Mouse (Mus musculus) embryonic fibroblast, embryonic 13.5 days (primary cell): ENCODE data around the gene Lce1g. TPM values are rescaled to one million over a fixed set of nuclear protein-coding genes. Genes with fewer than 3 reads are reported as not detected.

Experiments used
- H3K27ac ChIP-seq: 2 replicates; pipeline ENCODE4 v1.5.1; 2012; ENCODE audit warnings: low read length, control low read depth, inconsistent platforms; ENCODE audit not compliant: insufficient read depth
- H3K4me1 ChIP-seq: 2 replicates; pipeline ENCODE4 v1.6.1; 2011; ENCODE audit warnings: low read length; ENCODE audit not compliant: control insufficient read depth, insufficient read depth
- H3K4me3 ChIP-seq: 2 replicates; pipeline ENCODE4 v1.5.1; 2011; ENCODE audit warnings: mild to moderate bottlenecking, control low read depth, low read length; ENCODE audit not compliant: insufficient read depth
- CTCF ChIP-seq: IDR thresholded peaks from 2 replicates; pipeline ENCODE4 v1.5.1; 2011; ENCODE audit warnings: mild to moderate bottlenecking, control low read depth, low read length, moderate library complexity, borderline replicate concordance; ENCODE audit not compliant: insufficient read depth
- POLR2A ChIP-seq: IDR thresholded peaks from 2 replicates; pipeline ENCODE4 v1.6.1; 2011; ENCODE audit warnings: low read depth, mild to moderate bottlenecking, control low read depth, low read length, moderate library complexity
- polyA plus RNA-seq: library from polyadenylated mRNA; stranded (reverse); fragments of >200 nt; gene quantifications from 2 replicates; pipeline ENCODE4 v1.2.4, GENCODE M21; 2011; ENCODE audit warnings: low read depth; ENCODE audit not compliant: missing spikeins, insufficient read length

The Lce1g gene
- not detected in 2 replicates for polyA plus RNA-seq

DNA sequence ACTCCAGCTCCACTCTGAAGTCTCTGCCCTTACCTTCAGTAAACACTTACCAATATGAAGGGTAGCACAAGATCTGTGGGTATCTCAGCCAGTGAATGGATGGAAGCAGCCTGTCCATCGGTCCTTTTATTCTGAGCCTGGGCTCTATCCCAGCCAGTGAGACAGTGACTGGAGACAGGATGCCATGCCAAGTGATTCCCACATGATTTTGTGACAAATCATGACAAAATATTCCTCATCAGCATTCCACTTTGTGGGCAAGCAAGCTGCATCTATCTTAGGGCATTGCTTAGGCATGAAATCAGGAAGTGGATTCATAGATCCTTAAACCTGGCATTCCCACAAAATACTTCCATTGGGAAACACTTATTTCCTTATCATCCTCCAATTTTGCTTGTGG, at the start of gene Lce1g:
Lce1g (minus strand) TSS at position 101 of the 400 bp plus-strand sequence.
- Histone ChIP-seq H3K27ac (no peak within 1 kb of the TSS), H3K4me1 (no peaks in the 10 kb centered on the region), H3K4me3 (no peak within 1 kb of the TSS)
- TF ChIP-seq POLR2A = no peak
- TF ChIP-seq CTCF = no peak

DNA sequence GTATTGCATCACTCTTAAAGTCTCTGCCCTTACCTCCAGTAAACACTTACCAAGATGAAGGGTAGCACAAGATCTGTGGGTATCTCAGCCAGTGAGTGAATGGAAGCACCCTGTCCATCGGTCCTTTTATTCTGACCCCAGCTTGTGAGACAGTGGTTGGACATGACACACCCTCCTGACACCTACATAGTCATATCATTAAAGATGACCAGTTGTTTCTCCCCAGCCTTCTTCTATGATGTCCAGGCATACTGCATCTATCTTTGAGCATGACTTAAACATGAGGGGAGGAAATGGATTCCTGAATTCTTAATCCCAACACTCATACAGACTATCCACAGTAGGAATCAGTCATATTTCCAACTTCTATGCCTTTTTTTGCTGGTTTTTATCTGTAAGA, 38.3 kb upstream of the Lce1g start, which contains the start of gene Lce1j:
Lce1j (minus strand) TSS at position 101 of the 400 bp plus-strand sequence.
- TF ChIP-seq CTCF = no peak
- no peak for TF ChIP-seq POLR2A
- Histone ChIP-seq H3K4me3 (no peak within 1 kb of the TSS), H3K27ac (no peak within 1 kb of the TSS), H3K4me1 (no peaks in the 10 kb centered on the region)

DNA sequence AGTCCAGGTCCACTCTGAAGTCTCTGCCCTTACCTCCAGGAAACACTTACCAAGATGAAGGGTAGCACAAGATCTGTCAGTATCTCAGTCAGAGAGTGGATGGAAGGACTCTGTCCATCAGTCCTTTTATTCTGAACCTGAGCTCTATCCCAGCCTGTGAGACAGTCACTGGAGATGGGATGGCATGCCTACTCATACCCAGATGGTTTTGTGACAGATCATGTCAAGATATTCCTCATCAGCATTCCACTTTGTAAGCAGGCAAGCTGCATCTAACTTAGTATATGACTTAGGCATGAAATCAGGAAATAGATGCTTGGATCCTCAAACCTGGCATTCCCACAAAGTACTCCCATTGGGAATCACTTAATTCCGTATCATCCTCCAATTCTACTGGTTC, 26.7 kb upstream of the Lce1g start, which contains the start of gene Lce1i:
Lce1i (minus strand) TSS at position 101 of the 400 bp plus-strand sequence.
- Histone ChIP-seq H3K4me3 (no peak within 1 kb of the TSS), H3K27ac (no peak within 1 kb of the TSS), H3K4me1 (no peaks in the 10 kb centered on the region)
- TF ChIP-seq POLR2A (no peak), CTCF (no peak)

DNA sequence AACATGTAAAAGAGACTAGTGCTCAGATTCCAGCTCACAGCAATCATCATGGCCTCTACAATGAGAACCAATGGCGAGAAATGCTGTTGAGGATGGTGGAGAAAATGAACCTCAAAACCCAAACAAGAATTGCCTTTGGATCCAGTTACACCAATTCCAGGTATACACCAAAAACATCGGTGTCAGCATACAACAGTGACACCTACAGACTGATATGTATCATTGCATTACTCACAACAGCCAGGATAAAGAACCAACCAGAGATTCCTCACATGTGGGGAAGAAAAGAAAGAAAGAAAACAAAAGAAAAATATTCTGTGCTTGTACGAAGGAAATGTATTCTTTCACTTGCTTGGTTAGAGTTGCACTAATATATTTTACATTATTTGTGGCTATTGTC, 19.4 kb upstream of the Lce1g start:
- Histone ChIP-seq H3K4me3 (no peak overlapping the region), H3K4me1 (no peaks in the 10 kb centered on the region), H3K27ac (no peak overlapping the region)
- TF ChIP-seq POLR2A = no peak
- TF ChIP-seq CTCF = no peak

DNA sequence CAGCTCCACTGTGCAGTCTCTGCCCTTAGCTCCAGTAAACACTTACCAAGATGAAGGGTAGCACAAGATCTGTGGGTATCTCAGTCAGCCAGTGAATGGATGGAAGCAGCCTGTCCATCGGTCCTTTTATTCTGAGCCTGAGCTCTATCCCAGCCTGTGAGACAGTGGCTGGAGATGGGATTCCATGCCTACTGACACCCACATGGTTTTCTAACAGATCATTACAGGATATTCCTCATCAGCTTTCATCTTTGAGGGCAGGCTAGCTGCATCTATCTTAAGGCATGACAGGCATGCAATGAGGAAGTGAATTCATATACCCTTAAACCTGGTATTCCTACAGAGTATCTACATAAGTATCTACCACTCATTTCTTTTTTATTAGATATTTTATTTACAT, 12.8 kb upstream of the Lce1g start, which contains the start of gene Lce1h:
Lce1h (minus strand) TSS at position 101 of the 400 bp plus-strand sequence.
- H3K27ac ChIP-seq = no peak within 1 kb of the TSS
- H3K4me1 ChIP-seq = no peaks in the 10 kb centered on the region
- TF ChIP-seq POLR2A (no peak), CTCF (no peak)
- H3K4me3 ChIP-seq = no peak within 1 kb of the TSS

DNA sequence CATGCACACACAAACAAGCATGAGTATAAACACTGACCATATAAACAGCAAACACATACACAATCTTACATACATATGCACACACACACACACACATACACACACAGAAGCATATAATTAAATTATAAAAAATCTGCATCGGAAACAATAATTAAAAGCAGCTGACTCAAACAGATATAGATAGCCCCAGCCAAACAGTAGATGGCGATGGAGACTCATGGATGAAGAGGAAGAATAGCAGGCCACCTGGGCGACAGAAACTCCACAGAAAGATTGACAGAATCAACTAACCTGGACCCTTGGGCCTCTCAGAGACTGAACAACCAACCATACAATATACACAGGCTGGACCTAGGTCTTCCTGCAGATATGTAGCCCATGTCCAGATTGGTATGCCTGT, 1.1 kb upstream of the Lce1g start:
- no peak overlapping the region for H3K4me3 ChIP-seq
- no peak for TF ChIP-seq POLR2A
- no peaks in the 10 kb centered on the region for H3K4me1 ChIP-seq
- H3K27ac ChIP-seq = no peak overlapping the region

DNA sequence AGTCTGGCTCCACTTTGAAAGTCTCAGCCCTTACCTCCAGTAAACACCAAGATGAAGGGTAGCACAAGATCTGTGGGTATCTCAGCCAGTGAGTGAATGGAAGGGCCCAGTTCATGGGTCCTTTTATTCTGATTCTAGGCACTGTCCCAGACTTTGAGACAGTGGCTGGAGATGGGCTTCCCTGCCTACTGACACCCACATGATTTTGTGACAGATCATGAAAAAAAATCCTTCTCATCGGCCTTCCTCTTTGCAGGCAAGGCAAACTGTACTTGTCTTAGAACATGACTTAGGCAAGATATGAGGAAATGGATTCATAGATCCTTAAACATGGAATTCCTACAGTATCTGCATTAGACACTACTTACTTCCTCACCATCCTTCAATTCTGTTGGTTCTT, 13.1 kb downstream of the Lce1g start, which contains the start of gene Gm38119:
Gm38119 (minus strand) TSS at position 101 of the 400 bp plus-strand sequence.
- Histone ChIP-seq H3K4me3 (no peak within 1 kb of the TSS), H3K27ac (no peak within 1 kb of the TSS), H3K4me1 (no peaks in the 10 kb centered on the region)
- no peak for TF ChIP-seq CTCF

DNA sequence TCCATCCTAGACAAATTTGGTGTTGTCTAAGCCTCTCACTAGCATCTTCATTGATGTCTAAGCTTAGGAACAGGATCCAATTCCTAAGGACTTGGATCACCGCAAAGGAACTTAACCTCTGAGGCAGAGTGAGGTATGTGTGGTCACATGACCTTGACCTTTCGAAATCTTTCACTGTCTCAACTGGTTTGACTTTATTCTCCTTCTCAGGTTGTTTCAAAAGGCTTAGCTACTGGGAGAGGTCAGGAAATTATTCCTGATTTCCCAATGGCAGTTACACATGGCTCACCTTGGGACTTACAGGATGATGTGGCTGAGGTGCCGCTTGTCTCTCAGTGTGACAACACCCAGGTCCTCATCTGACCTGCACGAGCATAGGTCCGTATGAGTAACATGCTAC, 29.5 kb downstream of the Lce1g start:
- Histone ChIP-seq H3K27ac (no peak overlapping the region), H3K4me3 (no peak overlapping the region), H3K4me1 (no peaks in the 10 kb centered on the region)
- TF ChIP-seq CTCF (no peak), POLR2A (no peak)

DNA sequence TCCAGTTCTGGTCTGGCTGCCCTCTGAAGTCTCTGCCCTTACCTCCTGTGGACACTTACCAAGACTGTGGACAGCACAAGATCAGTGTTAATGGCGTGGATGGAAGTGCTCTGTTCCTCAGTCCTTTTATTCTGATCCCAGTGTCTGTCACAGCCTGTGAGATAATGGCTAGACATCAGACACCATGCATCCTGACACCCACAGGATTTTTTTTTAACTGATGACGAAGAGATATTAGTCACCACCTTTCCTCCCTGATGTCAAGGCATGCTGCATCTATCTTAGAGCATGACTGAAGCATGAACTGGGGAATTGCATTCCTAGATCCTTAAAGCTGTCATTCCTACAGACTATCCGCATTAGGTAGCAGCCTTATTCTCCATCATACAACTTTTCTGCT, 31.9 kb downstream of the Lce1g start, which contains the start of gene Lce1f:
Lce1f (minus strand) TSS at position 101 of the 400 bp plus-strand sequence.
- Histone ChIP-seq H3K27ac (no peak within 1 kb of the TSS), H3K4me3 (no peak within 1 kb of the TSS), H3K4me1 (no peaks in the 10 kb centered on the region)
- no peak for TF ChIP-seq CTCF
- no peak for TF ChIP-seq POLR2A

DNA sequence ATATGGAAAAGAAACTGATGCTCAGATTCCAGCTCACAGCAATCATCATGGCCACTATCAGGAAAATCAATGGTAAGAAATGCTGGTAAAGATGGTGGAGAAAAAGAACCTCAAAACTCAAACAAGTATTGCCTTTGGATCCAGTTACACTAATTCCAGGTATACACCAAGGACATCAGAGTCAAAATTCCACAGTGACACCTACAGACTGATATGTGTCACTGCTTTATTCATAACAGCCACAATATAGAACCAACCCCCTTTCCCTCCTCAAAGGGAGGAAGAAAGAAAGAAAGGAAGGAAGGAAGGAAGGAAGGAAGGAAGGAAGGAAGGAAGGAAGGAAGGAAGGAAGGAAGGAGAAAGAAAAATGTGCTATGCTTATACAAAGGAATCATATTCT, 37.0 kb downstream of the Lce1g start:
- TF ChIP-seq CTCF (no peak), POLR2A (no peak)
- H3K27ac ChIP-seq = no peak overlapping the region
- no peak overlapping the region for H3K4me3 ChIP-seq
- H3K4me1 ChIP-seq = no peaks in the 10 kb centered on the region

DNA sequence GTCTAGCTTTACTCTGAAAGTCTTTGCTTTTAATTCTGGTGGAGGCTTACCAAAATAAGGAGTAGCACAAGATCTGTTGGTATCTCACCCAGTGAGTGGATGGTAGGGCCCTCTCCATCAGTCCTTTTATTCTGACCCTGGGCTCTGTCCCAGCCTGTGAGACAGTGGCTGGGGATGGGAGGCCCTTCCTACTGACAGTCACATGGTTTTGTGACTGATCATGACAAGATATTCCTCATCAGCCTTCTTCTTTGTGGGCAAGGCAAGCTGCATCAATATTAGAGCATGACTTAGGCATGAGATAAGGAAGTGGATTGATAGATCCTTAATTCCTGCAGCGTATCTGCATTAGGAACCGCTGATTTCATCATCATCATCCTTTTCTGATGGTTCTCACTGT, 43.2 kb downstream of the Lce1g start, which contains the start of gene Lce1e:
Lce1e (minus strand) TSS at position 101 of the 400 bp plus-strand sequence.
- TF ChIP-seq POLR2A (no peak), CTCF (no peak)
- Histone ChIP-seq H3K4me3 (no peak within 1 kb of the TSS), H3K4me1 (no peaks in the 10 kb centered on the region), H3K27ac (no peak within 1 kb of the TSS)

Other genes with a start within 250 kb of the Lce1g start
- gene 2310046K23Rik, start 217.8 kb downstream of the Lce1g start, polyA plus RNA-seq = not detected in 2 replicates
- 0.25 TPM in 1 of 2 replicates, not detected in the other for gene Ivl, start 178.6 kb downstream of the Lce1g start, polyA plus RNA-seq
- not detected in 2 replicates for gene Smcp, start 163.3 kb downstream of the Lce1g start, polyA plus RNA-seq
- gene 2210017I01Rik, start 144.8 kb downstream of the Lce1g start, polyA plus RNA-seq = not detected in 2 replicates
- gene Lce6a, start 130.7 kb downstream of the Lce1g start, polyA plus RNA-seq = not detected in 2 replicates
- not detected in 2 replicates for gene Lce1a1, start 104.0 kb downstream of the Lce1g start, polyA plus RNA-seq
- not detected in 2 replicates for gene Lce1b, start 95.4 kb downstream of the Lce1g start, polyA plus RNA-seq
- gene Lce1a2, start 82.0 kb downstream of the Lce1g start, polyA plus RNA-seq = not detected in 2 replicates
- not detected in 2 replicates for gene Lce1c, start 73.1 kb downstream of the Lce1g start, polyA plus RNA-seq
- not detected in 2 replicates for gene Lce1d, start 65.1 kb downstream of the Lce1g start, polyA plus RNA-seq
- not detected in 2 replicates for gene Lce1e, start 43.3 kb downstream of the Lce1g start, polyA plus RNA-seq
- not detected in 2 replicates for gene Lce1f, start 32.0 kb downstream of the Lce1g start, polyA plus RNA-seq
- not detected in 2 replicates for gene Gm38119, start 13.2 kb downstream of the Lce1g start, polyA plus RNA-seq
- gene Lce1h, start 12.7 kb upstream of the Lce1g start, polyA plus RNA-seq = not detected in 2 replicates
- not detected in 2 replicates for gene Lce1i, start 26.6 kb upstream of the Lce1g start, polyA plus RNA-seq
- not detected in 2 replicates for gene Lce1j, start 38.2 kb upstream of the Lce1g start, polyA plus RNA-seq
- not detected in 2 replicates for gene Lce1k, start 55.6 kb upstream of the Lce1g start, polyA plus RNA-seq
- not detected in 2 replicates for gene Kprp, start 74.9 kb upstream of the Lce1g start, polyA plus RNA-seq
- not detected in 2 replicates for gene Lce1l, start 98.9 kb upstream of the Lce1g start, polyA plus RNA-seq
- not detected in 2 replicates for gene 2310050C09Rik, start 117.9 kb upstream of the Lce1g start, polyA plus RNA-seq
- gene Lce3a, start 173.9 kb upstream of the Lce1g start, polyA plus RNA-seq = not detected in 2 replicates
- gene Lce3b, start 180.6 kb upstream of the Lce1g start, polyA plus RNA-seq = not detected in 2 replicates
- gene Lce3c, start 192.1 kb upstream of the Lce1g start, polyA plus RNA-seq = not detected in 2 replicates
- not detected in 2 replicates for gene Lce3d, start 205.1 kb upstream of the Lce1g start, polyA plus RNA-seq
- gene Lce3e, start 214.7 kb upstream of the Lce1g start, polyA plus RNA-seq = not detected in 2 replicates
- not detected in 2 replicates for gene Lce3f, start 239.9 kb upstream of the Lce1g start, polyA plus RNA-seq